Mouse (Mus musculus) liver, postnatal 0 days (tissue): ENCODE results near the gene Slc24a3. TPM values are rescaled to one million over a fixed set of nuclear protein-coding genes. Genes with fewer than 3 reads are reported as not detected.

Experiments used
- ATAC-seq: fragments of 200-750 bp; cut with Nextera tagmentation; 2 replicates; pipeline ENCODE4 v1.8.0; 2017; ENCODE audit warnings: mild to moderate bottlenecking, moderate library complexity
- DNase-seq: peaks from one replicate; pipeline ENCODE4 v3.0.0-alpha.2; 2016
- H3K27ac ChIP-seq: fragments of 300-500 bp; sonication (generic); 2 replicates; pipeline ENCODE4 v1.5.1; 2014; ENCODE audit warnings: antibody characterized with exemption, moderate library complexity, mild to moderate bottlenecking, low read depth
- H3K27me3 ChIP-seq: fragments of 300-500 bp; sonication (generic); 2 replicates; pipeline ENCODE4 v1.6.1; 2014; ENCODE audit warnings: low read length, control low read depth, mixed read lengths; ENCODE audit not compliant: insufficient read depth
- H3K36me3 ChIP-seq: fragments of 300-500 bp; sonication (generic); replicated peaks from 2 replicates; pipeline ENCODE4 v1.6.1; 2014; ENCODE audit warnings: mild to moderate bottlenecking, control low read depth, low read length, moderate library complexity, mixed read lengths; ENCODE audit not compliant: insufficient read depth
- H3K4me1 ChIP-seq: fragments of 300-500 bp; sonication (generic); 2 replicates; pipeline ENCODE4 v1.6.1; 2014; ENCODE audit warnings: antibody characterized with exemption, mild to moderate bottlenecking, control low read depth; ENCODE audit not compliant: insufficient read depth
- H3K4me2 ChIP-seq: fragments of 300-500 bp; sonication (generic); 2 replicates; pipeline ENCODE4 v1.6.1; 2014; ENCODE audit warnings: low read depth, mild to moderate bottlenecking, low read length, moderate library complexity, mixed read lengths
- H3K4me3 ChIP-seq: fragments of 300-500 bp; sonication (generic); 2 replicates; pipeline ENCODE4 v1.5.1; 2014; ENCODE audit warnings: low read depth, low read length
- H3K9ac ChIP-seq: fragments of 300-500 bp; sonication (generic); replicated peaks from 2 replicates; pipeline ENCODE4 v1.6.1; 2014; ENCODE audit warnings: mild to moderate bottlenecking, moderate library complexity
- H3K9me3 ChIP-seq: fragments of 300-500 bp; sonication (generic); 2 replicates; pipeline ENCODE4 v1.6.1; 2016; ENCODE audit warnings: mild to moderate bottlenecking, control low read depth, low read length, mixed read lengths
- CTCF ChIP-seq: sonication (generic); IDR thresholded peaks from 2 replicates; pipeline ENCODE4 v1.5.1; 2016; ENCODE audit warnings: antibody characterized with exemption, low read depth
- EP300 ChIP-seq: IDR thresholded peaks from 2 replicates; pipeline ENCODE4 v1.6.1; 2016; ENCODE audit warnings: antibody characterized with exemption, low read depth, mild to moderate bottlenecking
- WGBS: fragments of 180-500 bp; shearing (Covaris S2); extraction: QIAGEN DNeasy Blood & Tissue Kit; methylation state at CpG from one replicate; pipeline ENCODE4 v1.1.7; 2014; ENCODE audit not compliant: insufficient replicate concordance; 5-methylcytosine and 5-hydroxymethylcytosine counted together
- polyA plus RNA-seq: library from polyadenylated mRNA; unstranded; fragments of >200 nt; fragmentation: Nextera tagmentation; extraction: Ambion mirVana; gene quantifications from 2 replicates; pipeline ENCODE4 v1.2.1, GENCODE M21; 2015

The Slc24a3 gene
- polyA plus RNA-seq, 1 experiment from 2014 or later: 0.40 TPM

- Histone ChIP-seq H3K4me2 (no peak overlapping the region), H3K27ac (no peak overlapping the region), H3K4me1 (no peaks in the 10 kb centered on the region), H3K9me3 (no peaks in the 10 kb centered on the region), H3K36me3 (no peaks in the 10 kb centered on the region), H3K4me3 (no peak overlapping the region), H3K9ac (no peak overlapping the region), H3K27me3 (no peaks in the 10 kb centered on the region)
- 79% methylated on average over 6 of the region's 6 CpGs for WGBS
- TF ChIP-seq EP300 (no peak), CTCF (no peak)
- no peak for ATAC-seq
- no peak for DNase-seq
These were observed 463.7 kb downstream of the Slc24a3 start for GRCm38 (mm10) chr2:145631123-145631798.

- Histone ChIP-seq H3K4me3 (no peak overlapping the region), H3K9me3 (no peaks in the 10 kb centered on the region), H3K4me1 (no peaks in the 10 kb centered on the region), H3K36me3 (no peaks in the 10 kb centered on the region), H3K4me2 (no peak overlapping the region), H3K27ac (no peak overlapping the region), H3K27me3 (no peaks in the 10 kb centered on the region), H3K9ac (no peak overlapping the region)
- no peak for ATAC-seq
- DNase-seq: no peak
- TF ChIP-seq EP300 (no peak), CTCF (no peak)
- 61% methylated on average over 4 of the region's 4 CpGs for WGBS
These were observed 464.2 kb downstream of the Slc24a3 start for GRCm38 (mm10) chr2:145631799-145632174.

GRCm38 (mm10) chr2:145633811-145634210, 466.3 kb downstream of the Slc24a3 start:
- Histone ChIP-seq H3K4me1 (no peaks in the 10 kb centered on the region), H3K4me3 (no peak overlapping the region), H3K36me3 (no peaks in the 10 kb centered on the region), H3K4me2 (no peak overlapping the region), H3K27me3 (no peaks in the 10 kb centered on the region), H3K9me3 (no peaks in the 10 kb centered on the region), H3K9ac (no peak overlapping the region), H3K27ac (no peak overlapping the region)
- TF ChIP-seq CTCF (no peak), EP300 (no peak)
- no peak for DNase-seq
- ATAC-seq: no peak
- 60% methylated on average over 5 of the region's 5 CpGs for WGBS

GRCm38 (mm10) chr2:145640255-145640984, 472.9 kb downstream of the Slc24a3 start:
- DNase-seq: no peak
- WGBS: 84% methylated on average over 21 of the region's 21 CpGs

GRCm38 (mm10) chr2:145655373-145655960, 487.9 kb downstream of the Slc24a3 start:
- no peak overlapping the region for H3K9ac ChIP-seq
- TF ChIP-seq EP300 (no peak), CTCF (no peak)
- H3K4me2 ChIP-seq: no peak overlapping the region
- no peak overlapping the region for H3K27ac ChIP-seq
- no peaks in the 10 kb centered on the region for H3K4me1 ChIP-seq
- DNase-seq: no peak
- ATAC-seq: no peak
- H3K27me3 ChIP-seq: no peaks in the 10 kb centered on the region
- H3K4me3 ChIP-seq: no peak overlapping the region
- WGBS: 44% methylated on average over 12 of the region's 12 CpGs
- no peaks in the 10 kb centered on the region for H3K36me3 ChIP-seq
- H3K9me3 ChIP-seq: no peaks in the 10 kb centered on the region

More at GRCm38 (mm10) chr2:145640255-145640984, 472.9 kb downstream of the Slc24a3 start:
- Histone ChIP-seq H3K9ac (no peak overlapping the region), H3K36me3 (no peaks in the 10 kb centered on the region), H3K27ac (no peak overlapping the region), H3K4me1 (no peaks in the 10 kb centered on the region), H3K4me2 (no peak overlapping the region), H3K9me3 (no peaks in the 10 kb centered on the region), H3K27me3 (no peaks in the 10 kb centered on the region), H3K4me3 (no peak overlapping the region)
- no peak for ATAC-seq
- no peak for TF ChIP-seq EP300
- no peak for TF ChIP-seq CTCF

- H3K36me3 ChIP-seq: no peaks in the 10 kb centered on the region
- no peaks in the 10 kb centered on the region for H3K4me1 ChIP-seq
- H3K4me3 ChIP-seq: no peak overlapping the region
- WGBS: 58% methylated on average over 3 of the region's 3 CpGs
- no peak overlapping the region for H3K27ac ChIP-seq
- no peak overlapping the region for H3K9ac ChIP-seq
- no peak overlapping the region for H3K4me2 ChIP-seq
- TF ChIP-seq EP300 (no peak), CTCF (no peak)
- H3K27me3 ChIP-seq: no peaks in the 10 kb centered on the region
- DNase-seq: no peak
- no peak for ATAC-seq
- no peaks in the 10 kb centered on the region for H3K9me3 ChIP-seq
These were observed 488.6 kb downstream of the Slc24a3 start for GRCm38 (mm10) chr2:145656121-145656520.
